Mouse (Mus musculus): ENCODE results near the gene Plppr5. TPM values are rescaled to one million over a fixed set of nuclear protein-coding genes. Genes with fewer than 3 reads are reported as not detected.

Gene Plppr5
- polyA plus RNA-seq, 2 experiments: 0.09 to 0.22 TPM

- no peak for TF ChIP-seq POLR2A (IDR thresholded peaks at IDR 0.05; ENCODE audit: borderline replicate concordance, extremely low read depth, insufficient read depth, insufficient read length)
- no peaks in the 10 kb centered on the region for H3K4me1 ChIP-seq (ENCODE audit: control insufficient read depth, insufficient read depth, low read length)
- H3K4me2 ChIP-seq (replicated peaks; ENCODE audit: low read depth, low read length, severe bottlenecking): no peak overlapping the region
- no peaks in the 10 kb centered on the region for H3K27me3 ChIP-seq (ENCODE audit: control insufficient read depth, insufficient read depth, low read length)
- ATAC-seq (ENCODE audit: low FRiP score, low read depth) (no peak), DNase-seq (ENCODE audit: low spot score) (no peak)
- H3K36me3 ChIP-seq (ENCODE audit: control insufficient read depth, insufficient read depth, low read length): no peaks in the 10 kb centered on the region
- no peaks in the 10 kb centered on the region for H3K9me3 ChIP-seq (ENCODE audit: control insufficient read depth, low read length)
- no peak overlapping the region for H3K9ac ChIP-seq (ENCODE audit: low read depth, low read length, severe bottlenecking)
- H3K27ac ChIP-seq (replicated peaks; ENCODE audit: low read depth, low read length): no peak overlapping the region
- WGBS: 81% methylated on average over 4 of the region's 4 CpGs
- no peak overlapping the region for H3K4me3 ChIP-seq (replicated peaks; ENCODE audit: low read length)
Measured at GRCm38 (mm10) chr3:117732661-117733060, 158.0 kb downstream of the Plppr5 start.

Other genes with a start within 250 kb of the Plppr5 start
- 0.43 and 0.53 TPM in 2 replicates for gene Plppr4, start 214.0 kb upstream of the Plppr5 start, polyA plus RNA-seq (2012; rRNA removed)
- 0.46 and 0.67 TPM in 2 replicates for gene Plppr4, start 214.0 kb upstream of the Plppr5 start, polyA plus RNA-seq (2014; fragmentation: Nextera tagmentation; extraction: Ambion mirVana)